Comparison of ENCODE assay signal across 11 mouse cellular contexts in the genomic region with DNA sequence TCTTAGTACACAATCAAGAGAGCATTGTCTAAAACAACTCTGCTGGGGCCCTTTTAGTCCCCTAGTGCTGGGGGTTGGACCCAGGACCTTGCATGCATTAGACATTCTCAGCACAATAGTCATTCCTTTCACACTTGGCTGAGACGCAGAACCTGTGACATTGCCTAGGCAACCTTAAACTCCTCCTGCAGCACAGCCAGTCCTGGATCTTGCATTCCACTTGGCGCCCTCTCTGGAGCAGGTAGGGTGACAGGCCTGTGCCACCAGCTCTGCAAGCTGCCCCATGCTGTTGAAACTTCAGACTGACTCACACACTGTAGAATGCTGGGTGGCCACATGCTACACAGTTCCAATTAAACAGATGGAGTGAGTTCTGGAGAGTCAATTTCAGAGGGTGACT.
DNase-seq lines count a peak whose midpoint lies in the region; ATAC-seq lines count a peak whose summit lies in the region.
"Had no signal": no experiment of that assay in that cellular context is flagged by ENCODE, and none has a peak within 500 bp of the region (broad histone marks: within the 10 kb centered on the region; RNA-seq: fewer than 3 reads in every experiment).

No protein-coding gene starts in this region.

- no peak overlapping the region for H3K9ac ChIP-seq in hindbrain, embryonic 16.5 days (ENCODE audit: low read depth, low read length)
- no peak overlapping the region for H3K9ac ChIP-seq in hindbrain, embryonic 13.5 days
- H3K9ac ChIP-seq: liver, embryonic 13.5 days had no signal

- no peak overlapping the region for H3K27ac ChIP-seq in hindbrain, embryonic 16.5 days (ENCODE audit: low read depth, low read length)
- H3K27ac ChIP-seq in hindbrain, embryonic 13.5 days, result no peak overlapping the region
- H3K27ac ChIP-seq: liver, embryonic 13.5 days had no signal

- H3K4me3 ChIP-seq in hindbrain, embryonic 16.5 days (ENCODE audit: low read length), result no peak overlapping the region
- no peak overlapping the region for H3K4me3 ChIP-seq in hindbrain, embryonic 13.5 days
- H3K4me3 ChIP-seq: liver, embryonic 13.5 days had no signal

- H3K9me3 ChIP-seq in hindbrain, embryonic 16.5 days (ENCODE audit: control insufficient read depth, low read length), result no peaks in the 10 kb centered on the region
- H3K9me3 ChIP-seq in hindbrain, embryonic 13.5 days, result no peaks in the 10 kb centered on the region
- H3K9me3 ChIP-seq: liver, embryonic 13.5 days had no signal

- ATAC-seq in hindbrain, embryonic 16.5 days, result peak; percentile 40; the same call in 1 of the 2 replicates
- no peak for ATAC-seq in hindbrain, embryonic 13.5 days (ENCODE audit: low FRiP score)

- H3K4me2 ChIP-seq in hindbrain, embryonic 16.5 days (ENCODE audit: low read length), result no peak overlapping the region
- no peak overlapping the region for H3K4me2 ChIP-seq in hindbrain, embryonic 13.5 days
- H3K4me2 ChIP-seq: heart, embryonic 11.5 days; liver, embryonic 13.5 days had no signal

- no peaks in the 10 kb centered on the region for H3K27me3 ChIP-seq in hindbrain, embryonic 16.5 days (replicated peaks; ENCODE audit: control insufficient read depth, insufficient read depth, low read length)
- no peaks in the 10 kb centered on the region for H3K27me3 ChIP-seq in hindbrain, embryonic 13.5 days
- H3K27me3 ChIP-seq: liver, embryonic 13.5 days had no signal

- H3K36me3 ChIP-seq in hindbrain, embryonic 16.5 days (ENCODE audit: control insufficient read depth, insufficient read depth, low read length), result no peaks in the 10 kb centered on the region
- H3K36me3 ChIP-seq in hindbrain, embryonic 13.5 days, result no peaks in the 10 kb centered on the region
- H3K36me3 ChIP-seq: liver, embryonic 13.5 days had no signal

- H3K4me1 ChIP-seq in hindbrain, embryonic 16.5 days (ENCODE audit: control insufficient read depth, insufficient read depth, low read depth, low read length), result no peaks in the 10 kb centered on the region; the same call in 1 of the 2 replicates
- H3K4me1 ChIP-seq in hindbrain, embryonic 13.5 days (replicated peaks), result peaks cover 11% of the 10 kb centered on the region; the same call in 1 of the 2 replicates
- H3K4me1 ChIP-seq: liver, embryonic 13.5 days had no signal

- WGBS in hindbrain, embryonic 16.5 days, result 40% methylated on average over 2 of the region's 2 CpGs
- 23% methylated on average over 2 of the region's 2 CpGs for WGBS in hindbrain, embryonic 13.5 days

- DNase-seq in 3134 (ENCODE audit: extremely low read depth, insufficient read length, low spot score), result peak; percentile 10
- peak; percentile 49 for DNase-seq in cerebellum, adult 11-12 months
- DNase-seq in kidney, adult 8-10 months, result peak; percentile 4 to 30
- DNase-seq in yolk sac, embryonic 10.5 days (ENCODE audit: low spot score), result no peak
- no peak for DNase-seq in heart, adult 11 months
- no peak for DNase-seq in frontal cortex, postnatal 25 days (ENCODE audit: low spot score in 2 of 2)
- DNase-seq: adrenal gland, adult 2 months; liver, embryonic 13.5 days had no signal

Comparison
In these comparisons a context has a peak if more than half of its experiments do, and no peak if none do; other contexts are left out.
1. DNase-seq: peak in 3134 (single experiment), cerebellum, adult 11-12 months (single experiment) and kidney, adult 8-10 months (2 of 2); none in yolk sac, embryonic 10.5 days (single experiment), heart, adult 11 months (single experiment) and frontal cortex, postnatal 25 days (0 of 2).